Mouse (Mus musculus): ENCODE measurements around the gene Il27ra. TPM values are rescaled to one million over a fixed set of nuclear protein-coding genes. Genes with fewer than 3 reads are reported as not detected.

Gene Il27ra
- 1 to 10 TPM in 1 of 2 experiments, under 1 TPM in 1; 0.63 to 1.4 TPM for total RNA-seq (2021)
- long read RNA-seq, experiment 1, partial matches to known transcripts = 0 of 1 reads
- long read RNA-seq, experiment 1, other reads (novel, unspliced or antisense) = 0 of 1 reads
- long read RNA-seq, experiment 2, partial matches to known transcripts = 0 of 2 reads
- long read RNA-seq, experiment 2, other reads (novel, unspliced or antisense) = 0 of 2 reads

DNA sequence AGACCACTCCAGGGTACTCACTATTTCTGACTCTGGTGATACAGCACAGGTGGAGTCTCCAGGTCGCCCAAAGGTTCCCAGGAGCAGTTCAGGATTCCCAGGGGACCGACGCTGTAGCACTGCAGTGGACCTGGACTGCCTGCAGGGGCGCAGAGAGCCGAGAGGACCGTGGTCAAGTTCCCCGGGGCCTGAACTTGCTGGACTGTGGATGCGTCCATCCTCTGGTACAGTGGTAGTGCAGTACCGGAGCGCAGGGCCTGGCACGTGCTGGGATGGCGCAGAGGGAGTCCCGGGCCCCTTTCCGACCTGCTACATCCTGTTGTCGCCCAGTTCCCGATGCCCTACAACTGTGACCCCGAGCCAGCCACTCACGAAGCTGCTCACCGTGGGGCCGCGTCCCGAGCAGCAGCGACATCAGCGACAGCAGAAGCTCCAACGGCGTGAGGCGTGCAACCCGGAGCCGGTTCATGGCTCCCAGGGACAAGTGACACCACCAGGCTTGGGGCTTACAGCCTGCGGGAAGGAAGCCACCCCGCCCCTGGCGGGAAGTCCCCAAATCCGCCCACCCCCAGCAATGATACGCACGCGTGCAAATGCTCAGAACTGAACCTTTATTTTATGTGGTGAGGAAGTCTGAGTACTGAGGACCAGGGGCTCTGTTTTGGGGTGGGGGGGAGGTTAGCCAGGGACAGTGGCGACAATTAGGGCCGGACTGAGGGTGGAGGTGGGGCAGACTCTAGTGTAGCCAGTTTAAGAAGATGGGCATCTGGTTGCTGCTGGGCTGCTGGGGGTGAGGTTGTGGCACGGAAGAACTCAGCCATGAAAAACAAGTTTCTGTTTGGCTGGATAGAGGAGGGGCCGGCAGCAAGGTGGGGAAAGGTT lies at the start of gene Il27ra:
Gene Il27ra (minus strand): TSS at position 524 of the 882 bp plus-strand sequence.
- DNase-seq (ENCODE audit: low spot score in 2 of 2) = peak in 1 of 2 experiments; percentile 36
- intact Hi-C loops (cut with DNase I) = no loop called here

GRCm38 (mm10) chr8:84090585-84090984 lies 48.2 kb upstream of the Il27ra start:
- intact Hi-C loops (cut with DNase I) = no loop called here
- no peak for DNase-seq (ENCODE audit: low spot score in 2 of 2)

DNA sequence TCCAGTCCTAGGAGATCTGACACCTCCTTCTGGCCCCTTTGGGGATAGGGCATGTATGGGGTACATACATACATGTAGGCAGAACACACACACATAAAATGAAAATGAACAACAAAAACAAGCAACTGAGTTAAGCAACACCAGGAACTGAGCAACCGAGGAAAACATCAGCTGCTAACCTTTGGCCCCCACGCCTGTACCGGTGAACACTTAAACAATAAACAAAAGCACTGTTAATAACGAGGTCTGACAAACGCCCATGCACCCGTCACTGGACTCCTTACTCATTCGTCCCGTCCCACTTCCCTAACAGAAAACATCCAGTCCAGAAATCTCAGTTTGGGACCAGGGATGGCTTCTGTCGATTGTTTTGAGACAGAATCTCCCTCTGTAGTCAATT lies 46.9 kb upstream of the Il27ra start:
- intact Hi-C loops (cut with DNase I) = no loop called here
- no peak for DNase-seq (ENCODE audit: low spot score in 2 of 2)

DNA sequence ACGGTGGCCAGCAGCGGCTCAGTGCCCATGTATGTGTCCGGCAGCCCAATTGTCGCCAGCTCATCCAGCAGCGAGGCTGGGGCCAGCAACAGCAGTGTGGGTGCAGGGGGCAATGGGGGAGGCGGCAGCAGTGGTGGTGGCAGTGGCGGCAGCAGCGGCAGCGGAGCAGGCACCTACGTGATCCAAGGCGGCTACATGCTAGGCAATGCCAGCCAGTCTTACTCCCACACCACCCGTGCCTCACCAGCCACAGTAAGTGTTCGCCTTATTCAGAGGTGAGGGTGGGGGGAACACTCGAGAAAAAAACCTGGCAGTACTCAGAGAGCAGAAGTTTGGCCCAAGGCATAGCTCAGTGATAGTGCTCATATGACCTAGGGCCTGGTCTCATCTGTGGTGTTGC lies 45.4 kb upstream of the Il27ra start:
- intact Hi-C loops (cut with DNase I) = no loop called here
- no peak for DNase-seq (ENCODE audit: low spot score in 2 of 2)

- intact Hi-C loops (cut with DNase I) = no loop called here
- no peak for DNase-seq (ENCODE audit: low spot score in 2 of 2)
Observed at GRCm38 (mm10) chr8:84087156-84087555, 44.8 kb upstream of the Il27ra start.

- DNase-seq (ENCODE audit: low spot score in 2 of 2) = no peak
- intact Hi-C loops (cut with DNase I) = no loop called here
Observed at GRCm38 (mm10) chr8:84084341-84085115, 42.1 kb upstream of the Il27ra start.

DNA sequence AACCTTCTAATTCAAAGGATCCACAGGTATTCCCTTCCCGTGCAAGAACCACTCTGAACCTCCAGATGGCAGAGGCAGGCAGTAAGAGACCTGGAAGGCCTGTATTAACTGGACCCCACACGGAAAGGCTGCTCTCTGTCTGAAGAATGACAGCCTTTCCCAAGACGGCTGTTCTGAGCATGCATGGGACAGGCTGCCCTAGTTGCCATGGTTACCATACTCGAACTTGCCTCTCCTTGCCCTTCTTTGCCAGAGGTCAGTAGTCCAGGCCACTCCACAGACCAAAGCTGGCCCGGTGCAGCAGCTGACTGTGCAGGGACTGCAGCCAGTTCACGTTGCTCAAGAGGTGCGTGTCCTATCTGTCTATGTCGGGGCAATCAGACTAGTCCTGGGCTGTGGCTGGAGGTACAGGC lies 41.4 kb upstream of the Il27ra start:
- DNase-seq (ENCODE audit: low spot score in 2 of 2) = no peak
- intact Hi-C loops (cut with DNase I) = no loop called here

DNA sequence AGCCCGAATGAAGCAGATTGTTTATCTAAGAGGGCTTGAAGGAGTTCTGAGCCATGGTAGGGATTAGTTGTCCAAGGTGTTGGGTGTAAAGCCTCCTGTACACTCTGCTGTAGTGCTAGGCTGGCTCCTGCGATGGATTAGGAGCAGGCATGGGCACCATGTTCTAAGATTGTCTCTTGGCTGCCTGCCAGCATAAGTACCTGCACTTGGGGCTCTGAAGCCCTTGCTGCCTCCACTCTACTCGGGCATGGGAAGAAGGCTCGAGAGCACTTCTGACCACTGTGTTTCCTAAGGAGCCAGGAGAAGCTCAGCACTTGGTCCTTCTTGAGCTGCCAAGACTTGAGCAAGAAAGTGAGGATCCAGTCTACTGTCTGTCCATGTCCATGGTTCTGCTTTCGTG lies 36.8 kb upstream of the Il27ra start:
- DNase-seq (ENCODE audit: low spot score in 2 of 2) = no peak
- intact Hi-C loops (cut with DNase I) = no loop called here

DNA sequence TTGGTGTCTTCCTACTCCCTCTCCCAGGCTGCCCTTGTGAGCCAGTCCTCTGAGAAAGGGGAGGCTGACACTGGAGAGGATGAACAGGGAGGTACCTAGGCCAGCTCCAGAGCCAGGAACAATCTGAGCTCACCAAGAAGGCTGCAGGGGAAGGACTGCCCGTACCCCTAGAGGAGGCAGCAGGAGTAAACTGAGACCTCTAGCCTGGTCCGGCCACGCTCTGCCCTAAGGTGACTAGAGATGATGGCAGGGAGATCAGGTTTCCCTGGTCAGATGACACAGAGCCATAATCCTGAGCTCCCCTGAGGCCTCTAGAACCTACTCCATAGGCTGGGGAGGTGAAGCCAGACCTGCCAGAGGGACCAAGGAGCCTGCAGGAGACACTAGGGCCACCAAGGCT lies 34.5 kb upstream of the Il27ra start:
- intact Hi-C loops (cut with DNase I) = no loop called here
- DNase-seq (ENCODE audit: low spot score in 2 of 2) = no peak

GRCm38 (mm10) chr8:84076412-84076811 lies 34.0 kb upstream of the Il27ra start:
- intact Hi-C loops (cut with DNase I) = no loop called here
- no peak for DNase-seq (ENCODE audit: low spot score in 2 of 2)

- peak in 1 of 2 experiments; percentile 59 for DNase-seq (ENCODE audit: low spot score in 2 of 2)
- intact Hi-C loops (cut with DNase I) = no loop called here
Observed at GRCm38 (mm10) chr8:84073230-84073976, 31.0 kb upstream of the Il27ra start.

DNA sequence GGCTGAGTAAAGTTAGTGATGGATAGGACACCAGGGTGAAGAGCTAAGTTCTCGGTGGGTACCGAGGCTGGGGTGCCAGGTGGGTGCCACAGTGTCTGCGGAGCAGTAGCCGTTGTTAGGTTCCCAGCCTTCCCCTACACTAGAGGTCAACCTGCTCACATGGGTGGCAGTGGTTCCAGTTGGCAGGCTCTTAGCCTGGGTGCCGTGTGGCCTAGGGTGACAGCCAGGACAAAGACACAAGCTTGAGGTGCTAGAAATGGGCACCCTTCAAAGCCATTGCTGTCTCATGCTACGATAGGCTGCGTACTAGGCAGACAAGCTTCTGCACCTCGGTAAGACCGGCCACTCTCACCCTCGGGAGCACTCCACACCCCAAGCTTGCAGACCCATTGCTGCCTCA lies 29.9 kb upstream of the Il27ra start:
- DNase-seq (ENCODE audit: low spot score in 2 of 2) = no peak
- intact Hi-C loops (cut with DNase I) = no loop called here

- intact Hi-C loops (cut with DNase I) = no loop called here
- no peak for DNase-seq (ENCODE audit: low spot score in 2 of 2)
Observed at GRCm38 (mm10) chr8:84071921-84072320, 29.5 kb upstream of the Il27ra start.

- DNase-seq (ENCODE audit: low spot score in 2 of 2) = peak; percentile 61 to 85
- intact Hi-C loops (cut with DNase I) = no loop called here
Observed at GRCm38 (mm10) chr8:84070667-84071066, 28.3 kb upstream of the Il27ra start.

- intact Hi-C loops (cut with DNase I) = no loop called here
- DNase-seq (ENCODE audit: low spot score in 2 of 2) = no peak
Observed at GRCm38 (mm10) chr8:84070241-84070640, 27.9 kb upstream of the Il27ra start.

GRCm38 (mm10) chr8:84069750-84070149 lies 27.4 kb upstream of the Il27ra start:
- DNase-seq (ENCODE audit: low spot score in 2 of 2) = peak in 1 of 2 experiments; percentile 40
- intact Hi-C loops (cut with DNase I) = no loop called here

DNA sequence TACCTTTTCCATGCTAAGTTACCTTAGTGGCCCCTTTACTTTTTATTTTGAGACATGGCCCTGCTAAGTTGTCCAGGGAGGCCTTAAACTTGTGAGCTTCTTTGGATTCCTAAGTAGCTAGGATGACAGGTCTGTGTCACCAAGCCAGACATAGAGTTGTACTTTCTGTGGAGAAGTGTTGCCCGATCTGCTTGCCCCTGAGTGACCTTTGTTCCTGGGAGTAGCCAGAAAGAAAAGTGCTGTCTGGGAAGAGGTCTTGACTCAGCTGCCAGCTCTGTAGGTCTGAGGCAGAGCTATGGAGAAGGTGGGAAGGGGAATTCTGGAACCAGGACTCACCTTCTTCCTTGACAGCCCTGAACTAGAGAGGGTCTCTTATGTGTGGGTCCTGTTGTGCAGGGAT lies 26.8 kb upstream of the Il27ra start:
- intact Hi-C loops (cut with DNase I) = no loop called here
- no peak for DNase-seq (ENCODE audit: low spot score in 2 of 2)

DNA sequence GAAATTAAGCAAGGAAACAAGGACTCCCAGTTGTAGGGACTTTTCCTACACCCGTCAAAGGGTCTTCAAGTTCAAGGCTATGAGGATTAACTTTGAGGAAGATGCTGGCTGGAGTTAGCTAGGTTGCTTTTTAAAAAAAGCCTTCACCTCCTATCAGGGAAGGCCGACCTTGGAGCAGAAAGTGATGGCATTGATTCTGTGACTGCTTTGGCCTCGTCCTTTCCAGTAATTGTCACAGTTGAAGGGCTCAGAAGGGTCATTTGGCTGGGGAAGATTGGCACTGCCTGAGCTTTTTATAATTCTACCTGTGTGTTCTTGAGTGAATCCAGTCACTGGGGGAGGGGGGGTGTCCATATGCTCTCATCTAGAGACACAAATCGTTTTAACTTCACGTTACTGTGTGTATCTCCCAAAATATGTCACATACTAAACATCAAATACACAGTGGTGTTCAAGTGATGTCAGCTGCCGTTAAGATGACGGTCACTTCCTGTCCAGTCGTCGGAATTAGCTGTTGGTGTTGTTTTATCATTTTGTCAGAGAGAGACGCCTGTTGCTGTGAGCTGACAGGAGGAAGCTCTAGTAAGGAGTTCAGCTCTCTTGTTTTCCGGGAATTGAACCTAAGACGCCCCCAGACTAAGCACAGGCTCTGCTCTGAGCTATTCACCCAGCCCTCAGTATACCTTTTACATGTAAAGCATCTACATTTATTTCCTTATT lies 26.1 kb upstream of the Il27ra start:
- DNase-seq (ENCODE audit: low spot score in 2 of 2) = no peak
- intact Hi-C loops (cut with DNase I) = no loop called here

GRCm38 (mm10) chr8:84067911-84068310 lies 25.5 kb upstream of the Il27ra start:
- intact Hi-C loops (cut with DNase I) = no loop called here
- no peak for DNase-seq (ENCODE audit: low spot score in 2 of 2)
